Mouse (Mus musculus): Measurements from ENCODE around the gene Eef1a2. TPM values are rescaled to one million over a fixed set of nuclear protein-coding genes. Genes with fewer than 3 reads are reported as not detected.

The Eef1a2 gene
- total RNA-seq (2014; rRNA removed) (0.34 and 0.74 TPM in 2 replicates), polyA plus RNA-seq (2012; rRNA removed) (not detected in 2 replicates)

- H3K9ac ChIP-seq (ENCODE audit: low read depth, low read length) = no peak within 1 kb of the TSS
- DNase-seq (ENCODE audit: extremely low read depth, low read depth, low spot score) = no peak
- H3K27me3 ChIP-seq (ENCODE audit: control insufficient read depth, insufficient read depth, low read length) = peaks cover 8% of the 10 kb centered on the region; the same call in 1 of the 2 replicates
- H3K4me1 ChIP-seq (ENCODE audit: control insufficient read depth, insufficient read depth, low read length) = no peaks in the 10 kb centered on the region
- 9% methylated on average over 55 of the region's 55 CpGs for WGBS
- H3K27ac ChIP-seq (replicated peaks; ENCODE audit: insufficient read depth, low read depth, low read length) = no peak within 1 kb of the TSS
- no peak within 1 kb of the TSS for H3K4me3 ChIP-seq (ENCODE audit: insufficient read depth, low read depth, low read length)
- no peaks in the 10 kb centered on the region for H3K36me3 ChIP-seq (ENCODE audit: control insufficient read depth, insufficient read depth, low read length)
- TF ChIP-seq POLR2A (IDR thresholded peaks at IDR 0.05; ENCODE audit: extremely low read depth, insufficient read depth, low read length) (no peak), CTCF (IDR thresholded peaks at IDR 0.05; ENCODE audit: low read depth, low read length) (no peak)
- no peaks in the 10 kb centered on the region for H3K79me2 ChIP-seq (ENCODE audit: control insufficient read depth, insufficient read depth, low read length)
These were observed at the start of gene Eef1a2 for GRCm38 (mm10) chr2:181156248-181157121. TSS of gene Eef1a2 (minus strand) at chr2:181157014.

DNA sequence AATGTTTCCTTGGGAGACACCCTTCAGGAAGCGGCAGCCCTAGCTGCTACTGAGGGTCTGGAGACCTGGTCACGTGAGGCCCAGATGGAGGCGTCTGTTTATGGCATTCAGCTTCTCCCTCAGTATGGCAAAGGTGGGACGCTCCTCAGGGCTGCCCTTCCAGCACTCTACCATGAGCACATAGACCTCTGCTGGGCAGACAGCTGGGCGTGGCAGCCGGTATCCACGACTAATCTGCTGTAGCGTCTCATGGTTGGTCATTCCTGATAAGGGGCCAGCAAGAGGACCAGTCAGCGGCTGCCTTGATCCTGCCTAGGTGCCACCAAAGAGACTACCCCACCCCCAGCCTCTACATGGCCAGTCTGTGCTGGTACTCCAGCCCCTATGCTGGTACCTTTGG lies 49.3 kb upstream of the Eef1a2 start:
- Histone ChIP-seq H3K27me3 (ENCODE audit: control insufficient read depth, insufficient read depth, low read length) (no peaks in the 10 kb centered on the region), H3K9ac (ENCODE audit: low read depth, low read length) (no peak overlapping the region), H3K27ac (replicated peaks; ENCODE audit: insufficient read depth, low read depth, low read length) (no peak overlapping the region), H3K4me1 (ENCODE audit: control insufficient read depth, insufficient read depth, low read length) (peaks cover 7% of the 10 kb centered on the region; the same call in 1 of the 2 replicates), H3K36me3 (ENCODE audit: control insufficient read depth, insufficient read depth, low read length) (no peaks in the 10 kb centered on the region), H3K79me2 (ENCODE audit: control insufficient read depth, insufficient read depth, low read length) (no peaks in the 10 kb centered on the region), H3K4me3 (ENCODE audit: insufficient read depth, low read depth, low read length) (no peak overlapping the region)
- no peak for DNase-seq (ENCODE audit: extremely low read depth, low read depth, low spot score)
- TF ChIP-seq CTCF (IDR thresholded peaks at IDR 0.05; ENCODE audit: low read depth, low read length) (no peak), POLR2A (IDR thresholded peaks at IDR 0.05; ENCODE audit: extremely low read depth, insufficient read depth, low read length) (no peak)
- 89% methylated on average over 9 of the region's 9 CpGs for WGBS

DNA sequence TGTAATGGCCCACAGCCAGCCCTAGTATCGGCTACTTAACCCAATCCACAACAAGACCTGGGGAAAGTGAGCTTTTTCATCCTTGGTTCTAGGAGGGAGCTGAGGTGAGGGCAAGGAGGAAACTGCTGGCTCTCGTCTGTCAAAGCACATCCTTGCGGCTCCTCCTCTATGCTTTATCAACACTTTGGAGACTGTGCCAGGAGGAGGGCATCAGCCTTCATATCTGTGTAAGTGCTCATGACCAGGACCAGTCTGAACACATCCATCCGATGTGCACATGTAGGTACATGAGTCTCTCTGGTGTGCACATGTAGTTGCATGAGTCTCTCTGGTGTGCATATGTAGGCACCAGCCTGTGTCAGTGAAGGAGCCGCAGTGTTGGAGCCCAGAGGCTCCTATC lies 48.9 kb upstream of the Eef1a2 start:
- DNase-seq (ENCODE audit: extremely low read depth, low read depth, low spot score) = no peak
- no peak overlapping the region for H3K27ac ChIP-seq (replicated peaks; ENCODE audit: insufficient read depth, low read depth, low read length)
- 92% methylated on average over 5 of the region's 5 CpGs for WGBS
- no peaks in the 10 kb centered on the region for H3K36me3 ChIP-seq (ENCODE audit: control insufficient read depth, insufficient read depth, low read length)
- H3K4me3 ChIP-seq (ENCODE audit: insufficient read depth, low read depth, low read length) = no peak overlapping the region
- H3K4me1 ChIP-seq (ENCODE audit: control insufficient read depth, insufficient read depth, low read length) = peaks cover 7% of the 10 kb centered on the region; the same call in 1 of the 2 replicates
- no peaks in the 10 kb centered on the region for H3K79me2 ChIP-seq (ENCODE audit: control insufficient read depth, insufficient read depth, low read length)
- H3K27me3 ChIP-seq (ENCODE audit: control insufficient read depth, insufficient read depth, low read length) = no peaks in the 10 kb centered on the region
- no peak overlapping the region for H3K9ac ChIP-seq (ENCODE audit: low read depth, low read length)
- TF ChIP-seq CTCF (IDR thresholded peaks at IDR 0.05; ENCODE audit: low read depth, low read length) = no peak

DNA sequence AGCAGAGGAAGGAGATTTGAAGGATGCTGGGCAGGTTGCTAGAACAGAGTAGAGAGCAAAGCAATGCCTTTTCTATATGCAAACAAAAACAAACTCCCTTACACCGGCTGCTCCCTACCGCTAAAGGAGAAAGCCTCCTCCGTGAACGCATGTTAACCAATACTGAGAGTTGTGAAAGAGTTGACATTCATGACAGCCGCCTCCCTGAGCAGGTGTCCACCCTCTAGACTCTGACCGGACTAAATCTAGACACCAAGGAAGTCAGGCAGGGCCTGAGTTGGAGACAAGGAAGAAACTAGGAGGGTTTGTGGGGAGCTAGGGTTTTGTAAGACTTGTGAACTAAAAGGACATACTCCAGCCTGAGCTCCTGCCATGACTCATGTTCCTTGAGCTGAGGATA lies 46.1 kb upstream of the Eef1a2 start:
- peak; percentile 33 for DNase-seq (ENCODE audit: extremely low read depth, low read depth, low spot score)
- 25% methylated on average over 6 of the region's 6 CpGs for WGBS
- TF ChIP-seq POLR2A (IDR thresholded peaks at IDR 0.05; ENCODE audit: extremely low read depth, insufficient read depth, low read length) (no peak), CTCF (IDR thresholded peaks at IDR 0.05; ENCODE audit: low read depth, low read length) (no peak)
- Histone ChIP-seq H3K4me3 (ENCODE audit: insufficient read depth, low read depth, low read length) (no peak overlapping the region), H3K9ac (ENCODE audit: low read depth, low read length) (no peak overlapping the region), H3K79me2 (ENCODE audit: control insufficient read depth, insufficient read depth, low read length) (no peaks in the 10 kb centered on the region), H3K4me1 (ENCODE audit: control insufficient read depth, insufficient read depth, low read length) (peaks cover 7% of the 10 kb centered on the region; the same call in 1 of the 2 replicates), H3K27me3 (ENCODE audit: control insufficient read depth, insufficient read depth, low read length) (no peaks in the 10 kb centered on the region), H3K36me3 (ENCODE audit: control insufficient read depth, insufficient read depth, low read length) (no peaks in the 10 kb centered on the region), H3K27ac (replicated peaks; ENCODE audit: insufficient read depth, low read depth, low read length) (no peak overlapping the region)

- H3K9ac ChIP-seq (ENCODE audit: low read depth, low read length) = no peak within 1 kb of the TSS
- no peak for DNase-seq (ENCODE audit: extremely low read depth, low read depth, low spot score)
- H3K27me3 ChIP-seq (ENCODE audit: control insufficient read depth, insufficient read depth, low read length) = no peaks in the 10 kb centered on the region
- H3K4me3 ChIP-seq (ENCODE audit: insufficient read depth, low read depth, low read length) = no peak within 1 kb of the TSS
- H3K27ac ChIP-seq (replicated peaks; ENCODE audit: insufficient read depth, low read depth, low read length) = no peak within 1 kb of the TSS
- WGBS = 91% methylated on average over 3 of the region's 3 CpGs
- no peaks in the 10 kb centered on the region for H3K79me2 ChIP-seq (ENCODE audit: control insufficient read depth, insufficient read depth, low read length)
- TF ChIP-seq CTCF (IDR thresholded peaks at IDR 0.05; ENCODE audit: low read depth, low read length) = no peak
- no peak for TF ChIP-seq POLR2A (IDR thresholded peaks at IDR 0.05; ENCODE audit: extremely low read depth, insufficient read depth, low read length)
- peaks cover 7% of the 10 kb centered on the region; the same call in 1 of the 2 replicates for H3K4me1 ChIP-seq (ENCODE audit: control insufficient read depth, insufficient read depth, low read length)
- no peaks in the 10 kb centered on the region for H3K36me3 ChIP-seq (ENCODE audit: control insufficient read depth, insufficient read depth, low read length)
These were observed 45.6 kb upstream of the Eef1a2 start, which contains the start of gene Ptk6 for GRCm38 (mm10) chr2:181202422-181202821. TSS of gene Ptk6 (minus strand) at chr2:181202789.

DNA sequence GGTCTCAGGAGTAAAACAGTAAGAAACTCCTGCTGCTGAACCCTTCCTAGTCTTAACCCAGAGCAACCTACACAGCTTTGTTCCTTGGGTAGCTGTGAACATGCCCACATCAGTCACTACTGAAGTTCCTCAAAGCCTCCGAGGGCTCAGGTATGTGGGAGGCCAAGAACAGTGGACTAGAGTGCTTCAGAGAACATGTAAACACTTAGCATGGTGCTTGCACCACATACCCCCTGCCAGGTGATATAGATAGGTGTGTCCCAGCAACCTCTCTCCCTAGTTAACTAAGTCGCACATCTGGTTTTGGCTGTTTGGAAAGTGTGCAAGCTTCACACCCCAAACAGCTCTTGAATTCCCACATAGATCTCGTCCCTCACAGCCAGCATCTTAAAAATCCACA lies 44.8 kb upstream of the Eef1a2 start:
- Histone ChIP-seq H3K79me2 (ENCODE audit: control insufficient read depth, insufficient read depth, low read length) (no peaks in the 10 kb centered on the region), H3K4me3 (ENCODE audit: insufficient read depth, low read depth, low read length) (no peak overlapping the region)
- 94% methylated on average over 3 of the region's 3 CpGs for WGBS

More for the DNA sequence above, 44.8 kb upstream of the Eef1a2 start:
- no peak overlapping the region for H3K27ac ChIP-seq (replicated peaks; ENCODE audit: insufficient read depth, low read depth, low read length)
- H3K4me1 ChIP-seq (ENCODE audit: control insufficient read depth, insufficient read depth, low read length) = peaks cover 9% of the 10 kb centered on the region; the same call in 1 of the 2 replicates
- H3K9ac ChIP-seq (ENCODE audit: low read depth, low read length) = no peak overlapping the region
- no peaks in the 10 kb centered on the region for H3K27me3 ChIP-seq (ENCODE audit: control insufficient read depth, insufficient read depth, low read length)
- no peak for DNase-seq (ENCODE audit: extremely low read depth, low read depth, low spot score)
- TF ChIP-seq CTCF (IDR thresholded peaks at IDR 0.05; ENCODE audit: low read depth, low read length) (no peak), POLR2A (IDR thresholded peaks at IDR 0.05; ENCODE audit: extremely low read depth, insufficient read depth, low read length) (no peak)
- no peaks in the 10 kb centered on the region for H3K36me3 ChIP-seq (ENCODE audit: control insufficient read depth, insufficient read depth, low read length)

Data from liver, adult 2 months (tissue).